Mouse (Mus musculus) 3T3-L1 (cell line): ENCODE results near the gene Grm6.

Experiments used
- DNase-seq: peaks from one replicate; pipeline ENCODE4 v3.0.0-alpha.2; 2015; ENCODE audit warnings: low read depth, low spot score

Grm6 gene

GRCm38 (mm10) chr11:50850177-50850735, at the start of gene Grm6:
Grm6 (plus strand) TSS chr11:50850685.
- no peak for DNase-seq

DNA sequence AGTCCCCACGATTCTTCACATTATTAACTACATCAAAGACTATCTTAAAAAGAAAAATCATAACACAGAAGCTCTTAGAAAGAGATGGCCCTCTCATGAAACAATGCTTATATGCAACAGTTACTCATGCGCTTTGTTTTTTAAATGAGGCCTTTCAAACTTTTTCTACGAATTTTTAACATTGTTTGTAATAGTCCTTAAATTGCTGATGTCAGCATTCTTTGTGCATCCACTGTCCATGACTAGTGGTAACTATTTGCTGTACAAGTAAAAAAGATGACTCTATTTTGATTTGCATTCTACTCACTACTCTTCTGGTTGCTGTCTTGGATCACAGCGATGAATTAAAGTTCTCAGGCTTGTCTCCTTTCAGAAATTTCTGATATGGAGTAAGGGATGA, 36.3 kb upstream of the Grm6 start:
- no peak for DNase-seq

DNA sequence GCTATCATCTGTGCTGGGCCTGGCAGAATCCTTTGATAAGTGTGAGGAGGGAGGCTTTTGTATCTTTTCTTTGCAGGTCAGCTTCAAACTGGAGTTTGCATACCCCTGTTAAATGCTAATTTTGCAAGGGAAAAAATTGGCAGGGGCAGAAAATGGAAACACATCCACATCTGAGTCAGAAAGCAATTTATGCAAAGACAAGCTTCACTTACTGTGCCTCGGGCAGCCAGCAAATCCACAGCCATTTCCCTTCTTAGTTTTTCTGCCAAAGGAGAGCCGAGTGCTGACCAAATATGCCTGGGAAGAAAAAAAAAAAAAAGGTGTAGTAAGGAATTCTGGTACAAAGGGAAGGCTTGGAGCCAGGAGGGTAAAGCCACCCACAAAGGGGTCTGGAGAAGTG, 24.3 kb upstream of the Grm6 start:
- DNase-seq = peak; percentile 33

DNA sequence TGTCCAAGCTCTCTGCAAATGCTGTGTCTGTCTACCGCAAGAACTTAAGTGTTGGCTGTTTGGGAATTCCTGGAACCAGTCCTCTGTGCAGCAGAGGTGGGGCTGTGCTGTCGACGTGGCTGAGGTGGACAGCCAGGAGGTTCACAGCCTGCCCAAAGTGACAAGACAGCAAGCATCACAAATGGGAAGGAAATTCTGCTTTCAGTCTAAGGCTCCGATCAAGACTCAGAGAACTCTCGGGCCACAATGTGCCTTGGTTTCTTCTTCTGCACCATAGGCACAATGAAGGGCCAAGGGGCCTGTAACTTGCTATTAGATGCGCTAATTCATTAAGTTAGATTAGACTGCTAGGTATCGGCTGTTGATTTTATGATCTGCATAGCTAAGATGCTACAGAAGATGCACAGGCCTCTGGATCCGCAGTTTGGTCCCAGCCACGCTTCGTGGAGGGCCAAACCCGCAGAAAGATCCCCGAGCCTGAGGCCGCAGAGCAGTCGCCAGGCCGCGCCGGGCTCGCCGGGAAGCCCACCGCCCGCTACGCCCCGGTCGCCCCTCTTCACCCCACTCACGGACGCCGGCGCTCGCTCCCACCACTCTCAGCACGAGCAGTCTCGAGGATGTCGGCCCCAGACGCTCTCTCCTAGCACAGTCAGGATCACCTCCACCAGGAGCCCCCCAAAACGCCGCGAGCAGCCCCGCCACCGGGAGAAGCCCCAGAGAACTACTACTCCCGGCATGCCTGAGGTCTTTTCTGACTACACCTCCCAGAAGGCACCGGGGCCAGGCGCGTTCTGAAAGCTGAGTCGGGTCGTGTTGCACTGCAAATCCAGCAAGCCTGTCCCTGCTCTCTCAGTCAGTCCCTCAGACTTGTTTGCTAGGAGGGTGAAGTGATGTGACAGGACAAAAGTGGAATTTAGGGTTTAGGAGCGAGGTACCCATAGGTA, 23.2 kb upstream of the Grm6 start, which contains the start of gene Zfp354c:
Gene Zfp354c (minus strand): TSS at position 715 of the 944 bp plus-strand sequence.
- DNase-seq = peak; percentile 78

GRCm38 (mm10) chr11:50835727-50836126, 14.8 kb upstream of the Grm6 start:
- peak; percentile 6 for DNase-seq

- DNase-seq = no peak
Measured at GRCm38 (mm10) chr11:50841023-50841735, 9.3 kb upstream of the Grm6 start, which contains the start of gene Zfp879. Zfp879 (minus strand) TSS chr11:50841552.

DNA sequence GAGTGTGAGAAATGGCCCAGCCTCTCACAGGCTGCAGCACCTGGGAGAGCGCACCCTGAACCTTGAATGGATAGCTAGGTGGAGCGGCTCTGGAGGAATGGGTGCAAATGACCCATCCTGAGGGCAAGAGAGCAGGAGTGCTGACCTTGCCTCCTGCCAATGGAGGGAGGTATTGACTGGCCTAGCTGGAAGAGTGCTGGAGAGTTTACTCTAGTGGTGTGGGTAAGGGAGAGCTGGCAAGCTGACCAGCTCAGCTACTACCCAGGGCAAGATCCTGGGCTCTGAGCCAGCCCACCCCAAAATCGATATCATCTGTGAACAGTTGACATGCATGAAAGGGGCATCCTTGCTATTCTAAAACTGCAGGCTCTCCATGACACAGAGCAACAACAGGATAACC, 4.5 kb upstream of the Grm6 start:
- no peak for DNase-seq

- DNase-seq = no peak
Measured at GRCm38 (mm10) chr11:50847047-50847446, 3.4 kb upstream of the Grm6 start.

DNA sequence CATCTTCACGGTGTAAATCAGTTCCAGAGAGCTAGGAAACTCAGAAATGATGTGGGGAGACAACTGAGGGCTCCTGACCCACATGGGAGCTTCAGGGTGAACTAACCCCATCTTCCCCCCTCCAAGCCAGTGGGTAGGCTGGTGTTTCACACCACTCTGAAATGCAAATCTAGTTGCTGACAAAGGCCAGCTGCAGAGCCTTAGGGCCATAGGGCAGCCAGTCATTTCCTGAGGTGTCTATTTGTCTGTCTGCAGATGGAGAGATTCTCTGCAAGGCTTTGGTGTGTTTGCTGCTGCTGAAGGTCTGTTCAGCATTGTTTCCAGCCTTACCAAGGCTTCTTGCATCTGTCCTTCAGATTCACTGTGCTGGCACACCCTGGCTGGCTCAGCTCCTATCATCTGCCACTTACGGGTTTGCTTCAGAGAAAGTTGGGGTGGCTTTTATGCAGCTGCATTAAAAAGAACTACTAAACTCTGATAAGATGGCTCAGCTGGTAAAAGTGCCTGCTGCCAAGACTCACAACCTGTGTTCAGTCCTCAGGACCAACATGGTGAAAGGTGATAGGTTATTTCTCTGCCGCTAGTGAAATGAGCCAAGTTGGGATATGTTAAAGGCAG, 1.9 kb upstream of the Grm6 start:
- no peak for DNase-seq

GRCm38 (mm10) chr11:50849310-50849709, 1.2 kb upstream of the Grm6 start:
- DNase-seq = no peak

DNA sequence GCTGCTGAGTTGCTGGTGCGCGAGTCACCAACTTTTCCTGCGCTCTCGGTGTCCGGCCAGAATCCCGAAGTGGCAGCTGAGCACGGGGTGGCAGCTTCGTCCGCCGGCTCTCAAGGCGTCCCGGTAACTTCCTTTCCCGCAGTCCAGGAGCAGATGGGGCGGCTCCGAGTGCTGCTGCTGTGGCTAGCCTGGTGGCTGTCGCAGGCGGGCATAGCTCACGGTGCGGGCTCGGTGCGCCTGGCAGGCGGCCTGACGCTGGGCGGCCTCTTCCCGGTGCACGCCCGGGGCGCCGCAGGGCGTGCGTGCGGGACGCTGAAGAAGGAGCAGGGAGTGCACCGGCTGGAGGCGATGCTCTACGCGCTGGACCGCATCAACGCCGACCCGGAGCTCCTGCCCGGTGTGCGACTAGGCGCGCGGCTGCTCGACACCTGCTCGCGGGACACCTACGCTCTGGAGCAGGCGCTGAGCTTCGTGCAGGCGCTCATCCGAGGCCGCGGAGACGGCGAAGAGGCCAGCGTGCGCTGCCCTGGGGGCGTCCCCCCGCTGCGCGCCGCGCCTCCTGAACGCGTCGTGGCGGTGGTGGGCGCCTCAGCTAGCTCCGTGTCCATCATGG, 610 bp downstream of the Grm6 start:
- DNase-seq = no peak

- DNase-seq = no peak
Measured at GRCm38 (mm10) chr11:50878641-50879040, 28.2 kb downstream of the Grm6 start.

- DNase-seq = peak; percentile 2
Measured at GRCm38 (mm10) chr11:50883756-50884155, 33.3 kb downstream of the Grm6 start.

DNA sequence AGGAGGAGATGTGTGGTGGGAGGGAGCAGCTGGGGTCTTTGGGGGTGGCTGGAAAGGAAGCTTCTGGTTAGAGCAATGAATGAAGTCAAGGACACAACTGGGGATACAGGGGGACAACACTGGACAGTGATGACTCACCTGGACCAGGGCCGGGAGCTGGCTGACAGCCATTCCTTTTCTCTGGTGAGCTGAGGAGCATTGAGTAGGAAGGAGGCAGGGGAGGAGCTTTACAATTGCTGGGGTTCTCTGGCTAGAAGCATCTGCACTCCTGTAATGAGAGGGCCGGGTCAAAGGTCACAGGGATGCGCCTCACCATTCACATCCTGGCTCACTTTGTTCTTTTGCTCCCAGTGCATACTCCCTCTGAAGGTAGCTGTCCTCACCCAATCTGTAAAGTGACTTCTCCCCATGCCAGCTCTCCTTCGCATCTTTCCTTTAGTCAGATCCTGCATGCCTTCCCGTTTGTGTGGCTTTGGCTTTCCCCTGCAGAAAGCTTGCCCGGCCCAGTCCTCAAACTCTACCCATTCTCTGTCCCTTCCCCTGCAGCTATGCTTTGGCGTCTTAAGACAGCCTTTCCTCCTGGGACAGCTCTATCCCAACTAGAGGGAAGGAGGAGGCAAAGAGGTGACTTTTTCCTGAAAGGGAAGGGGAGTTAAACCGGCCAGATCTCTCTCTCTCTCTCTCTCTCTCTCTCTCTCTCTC, 35.9 kb downstream of the Grm6 start:
- peak; percentile 40 for DNase-seq

DNA sequence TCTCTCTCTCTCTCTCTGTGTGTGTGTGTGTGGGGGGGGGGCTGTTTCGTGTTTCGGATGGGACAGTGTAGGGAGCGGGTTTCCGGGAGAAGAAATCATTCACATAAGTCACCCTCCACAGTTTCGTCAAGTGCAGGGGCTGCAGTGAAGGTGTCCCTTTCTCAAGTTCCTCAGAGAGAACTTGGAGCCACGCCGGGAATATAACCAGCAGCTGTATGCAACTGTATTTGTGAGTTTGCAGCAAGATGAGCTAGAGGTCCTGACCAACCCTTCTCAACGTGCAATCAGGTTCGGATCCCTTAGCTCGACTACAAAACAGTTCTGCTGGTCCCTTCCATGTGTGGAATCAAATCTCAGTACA, 36.4 kb downstream of the Grm6 start:
- DNase-seq = peak; percentile 17

DNA sequence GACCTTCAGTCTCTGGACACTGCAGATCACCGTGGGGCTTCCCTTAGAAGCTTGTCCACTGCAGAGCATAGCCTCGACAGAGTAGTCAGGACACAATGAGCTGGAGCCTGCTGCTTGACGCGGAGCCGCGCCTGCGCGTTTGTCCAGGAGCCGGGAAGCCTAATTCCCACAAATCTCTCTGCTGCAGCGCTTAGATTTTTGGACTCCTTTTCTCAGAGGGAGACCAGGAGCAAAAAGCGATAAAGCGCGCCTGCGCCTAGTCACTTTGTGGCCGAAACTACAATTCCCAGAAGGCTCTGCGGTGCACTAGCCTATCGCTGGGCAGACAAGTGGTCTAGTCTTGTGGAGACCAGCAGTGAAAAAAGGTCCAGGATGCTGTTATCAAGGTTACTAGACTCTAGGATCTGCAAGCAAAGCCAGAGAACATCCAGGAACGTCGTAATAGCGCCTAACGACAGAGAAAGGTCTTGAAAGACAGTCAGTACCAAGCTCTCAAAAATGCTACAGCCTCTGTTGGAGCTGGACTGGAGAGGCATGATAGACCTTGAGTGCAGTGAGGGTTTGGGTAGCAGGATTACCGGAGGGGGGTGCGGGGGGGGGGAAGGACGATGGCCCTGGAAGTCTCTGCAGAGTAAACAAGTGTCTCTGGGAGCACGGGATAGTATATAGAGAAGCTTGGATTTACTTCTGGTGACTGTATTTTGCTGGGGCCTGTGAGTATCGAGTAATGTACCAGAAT, 37.1 kb downstream of the Grm6 start, which contains the start of gene Zfp454:
Gene Zfp454 (minus strand): TSS at position 262 of the 739 bp plus-strand sequence.
- peak; percentile 87 for DNase-seq

DNA sequence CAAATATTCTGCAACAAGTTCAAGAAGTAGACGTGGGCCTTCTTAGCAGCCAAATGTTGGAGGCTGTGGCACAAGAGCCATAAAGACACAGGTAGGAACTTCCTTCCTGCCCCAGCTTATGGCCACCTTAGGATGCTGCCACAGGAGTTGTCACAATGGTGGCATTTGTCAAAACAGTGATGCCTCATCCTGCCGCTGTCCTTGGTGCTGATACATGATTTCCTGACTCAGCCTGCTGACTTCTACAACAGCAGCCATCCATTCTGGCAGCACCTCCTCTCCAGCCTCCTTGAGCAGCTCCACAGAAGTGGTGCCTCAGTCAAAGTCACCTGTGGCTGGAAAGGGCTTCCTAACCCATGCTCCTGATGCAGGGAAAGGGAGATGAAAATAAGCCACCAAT, 42.0 kb downstream of the Grm6 start:
- DNase-seq = peak; percentile 32

- DNase-seq = no peak
Measured at GRCm38 (mm10) chr11:50897359-50897758, 46.9 kb downstream of the Grm6 start.

- no peak for DNase-seq
Measured at GRCm38 (mm10) chr11:50908136-50908535, 57.7 kb downstream of the Grm6 start.

DNA sequence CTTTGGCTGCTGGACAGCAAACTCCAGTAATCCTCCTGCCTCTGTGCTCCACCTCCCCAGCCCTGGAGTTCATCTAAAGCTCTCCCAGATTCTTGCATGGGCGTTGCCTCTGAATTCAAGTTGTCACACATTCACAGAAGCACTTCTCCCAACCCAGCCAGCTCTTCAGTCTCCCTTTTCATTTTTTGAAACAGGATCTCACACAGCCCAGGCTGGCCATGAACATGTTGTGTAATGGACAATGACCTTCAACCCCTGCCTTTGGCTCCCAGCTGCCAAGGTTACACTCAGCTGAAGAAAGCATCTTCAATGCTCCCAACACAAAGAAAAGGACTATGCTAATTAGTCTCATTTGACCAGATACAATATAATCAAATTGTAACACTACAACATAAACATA, 62.8 kb downstream of the Grm6 start:
- no peak for DNase-seq
